ENCODE assay signal across 8 mouse cellular contexts in the genomic region with DNA sequence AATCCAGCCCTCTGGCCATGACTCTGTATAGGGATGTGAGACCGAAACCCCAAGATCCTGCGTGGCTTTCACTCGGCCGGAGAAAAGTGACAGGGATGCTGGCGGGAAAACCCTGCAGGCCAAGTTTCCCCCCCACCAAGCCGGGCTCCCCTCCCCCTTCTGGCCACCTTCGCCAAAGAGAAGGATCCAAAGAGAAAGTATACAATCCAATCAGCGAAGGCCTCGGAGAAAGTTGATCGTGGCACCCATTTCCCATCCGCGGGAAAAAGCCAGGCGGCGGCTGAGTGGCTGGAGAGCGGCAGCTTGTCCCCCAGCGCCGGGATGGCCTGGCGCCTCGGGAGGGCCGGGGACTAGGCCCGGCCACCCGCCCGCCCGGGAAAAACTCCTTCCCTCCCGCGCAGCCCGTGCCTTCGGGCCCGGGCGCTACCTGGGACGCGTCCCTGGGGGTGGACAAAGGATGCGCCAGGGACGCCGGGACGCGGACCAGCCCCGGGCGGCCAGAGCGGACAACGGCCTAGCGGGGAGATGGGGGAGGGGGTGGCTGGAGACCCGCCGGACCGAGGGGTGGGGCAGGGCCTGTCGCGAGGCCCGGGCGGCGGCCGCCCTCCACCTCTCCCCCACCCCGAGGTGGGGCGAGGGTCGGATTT. TPM values are rescaled to one million over a fixed set of nuclear protein-coding genes. Genes with fewer than 3 reads are reported as not detected.
DNase-seq lines count a peak whose midpoint lies in the region; ATAC-seq and TF ChIP-seq lines count a peak whose summit lies in the region.

No protein-coding gene starts in this region.

- H3K36me3 ChIP-seq in hindbrain, postnatal 0 days (ENCODE audit: insufficient read depth, low read length), result no peaks in the 10 kb centered on the region
- peaks cover 2% of the 10 kb centered on the region; the same call in 1 of the 2 replicates for H3K36me3 ChIP-seq in limb, embryonic 11.5 days (ENCODE audit: control insufficient read depth, insufficient read depth, low read length)
- peaks cover 32% of the 10 kb centered on the region for H3K36me3 ChIP-seq in midbrain, embryonic 10.5 days
- H3K36me3 ChIP-seq in small intestine, adult 2 months (ENCODE audit: control insufficient read depth, insufficient read depth, low read length), result no peaks in the 10 kb centered on the region

- H3K4me2 ChIP-seq in hindbrain, postnatal 0 days (ENCODE audit: low read depth, low read length), result peak overlapping the region; percentile 84
- H3K4me2 ChIP-seq in limb, embryonic 11.5 days (ENCODE audit: low read depth, severe bottlenecking), result peak overlapping the region; percentile 80

- no peaks in the 10 kb centered on the region for H3K27me3 ChIP-seq in hindbrain, postnatal 0 days (ENCODE audit: insufficient read depth, low read length)
- H3K27me3 ChIP-seq in limb, embryonic 11.5 days (ENCODE audit: control insufficient read depth, insufficient read depth, low read length), result no peaks in the 10 kb centered on the region
- H3K27me3 ChIP-seq in midbrain, embryonic 10.5 days (ENCODE audit: low read depth, poor library complexity, severe bottlenecking), result no peaks in the 10 kb centered on the region
- H3K27me3 ChIP-seq in small intestine, adult 2 months (ENCODE audit: control insufficient read depth, insufficient read depth, low read length), result no peaks in the 10 kb centered on the region

- WGBS in hindbrain, postnatal 0 days, result under 1% methylated on average over 52 of the region's 54 CpGs
- WGBS in limb, embryonic 11.5 days, result under 1% methylated on average over 52 of the region's 54 CpGs
- WGBS in midbrain, embryonic 10.5 days, result under 1% methylated on average over 52 of the region's 54 CpGs
- WGBS in small intestine, adult 2 months, result under 1% methylated on average over 54 of the region's 54 CpGs

- no peaks in the 10 kb centered on the region for H3K9me3 ChIP-seq in hindbrain, postnatal 0 days (ENCODE audit: low read length)
- H3K9me3 ChIP-seq in limb, embryonic 11.5 days (ENCODE audit: control insufficient read depth, low read length), result no peaks in the 10 kb centered on the region
- H3K9me3 ChIP-seq in midbrain, embryonic 10.5 days (replicated peaks), result no peaks in the 10 kb centered on the region

- peak; percentile 77 for DNase-seq in R1 (ENCODE audit: low read depth, low spot score)
- DNase-seq in cerebellum, adult 8-10 months, result peak; percentile 51
- peak; percentile 30 for DNase-seq in gastrocnemius, adult 18-20 months (ENCODE audit: low spot score)
- peak; percentile 63 for DNase-seq in hindbrain, postnatal 0 days (ENCODE audit: low spot score)
- peak; percentile 72 for DNase-seq in limb, embryonic 11.5 days (ENCODE audit: low spot score)
- DNase-seq in midbrain, embryonic 10.5 days (ENCODE audit: low spot score), result peak; percentile 75

- peak overlapping the region; percentile 98 for H3K9ac ChIP-seq in hindbrain, postnatal 0 days (replicated peaks; ENCODE audit: low read length)
- H3K9ac ChIP-seq in limb, embryonic 11.5 days (ENCODE audit: low read length), result peak overlapping the region; percentile 98

- H3K27ac ChIP-seq in hindbrain, postnatal 0 days, result peak overlapping the region; percentile 98
- peak overlapping the region; percentile 97 for H3K27ac ChIP-seq in limb, embryonic 11.5 days (replicated peaks; ENCODE audit: low read depth, low read length)
- peak overlapping the region; percentile 98 for H3K27ac ChIP-seq in midbrain, embryonic 10.5 days (replicated peaks)
- H3K27ac ChIP-seq in small intestine, adult 2 months (ENCODE audit: insufficient read depth, low read depth, low read length), result peak overlapping the region; percentile 72

- H3K4me3 ChIP-seq in hindbrain, postnatal 0 days (ENCODE audit: low read length), result peak overlapping the region; percentile 98
- H3K4me3 ChIP-seq in limb, embryonic 11.5 days (ENCODE audit: low read depth, low read length), result peak overlapping the region; percentile 96
- peak overlapping the region; percentile 95 for H3K4me3 ChIP-seq in midbrain, embryonic 10.5 days
- H3K4me3 ChIP-seq in small intestine, adult 2 months (ENCODE audit: low read depth, low read length), result peak overlapping the region; percentile 92

- peaks cover 15% of the 10 kb centered on the region for H3K4me1 ChIP-seq in hindbrain, postnatal 0 days (ENCODE audit: insufficient read depth, low read length)
- H3K4me1 ChIP-seq in limb, embryonic 11.5 days (ENCODE audit: control insufficient read depth, insufficient read depth, low read length), result no peaks in the 10 kb centered on the region
- H3K4me1 ChIP-seq in midbrain, embryonic 10.5 days, result peaks cover 24% of the 10 kb centered on the region
- peaks cover 7% of the 10 kb centered on the region; the same call in 1 of the 2 replicates for H3K4me1 ChIP-seq in small intestine, adult 2 months (ENCODE audit: control insufficient read depth, insufficient read depth, insufficient read length, low read length)

- TF ChIP-seq POLR2A in small intestine, adult 2 months (IDR thresholded peaks at IDR 0.05; ENCODE audit: low read depth, low read length), result no peak

- TF ChIP-seq CTCF in hindbrain, postnatal 0 days (IDR thresholded peaks at IDR 0.05; ENCODE audit: low read depth), result peak; percentile 2; the same call in 1 of the 2 replicates
- no peak for TF ChIP-seq CTCF in small intestine, adult 2 months (IDR thresholded peaks at IDR 0.05; ENCODE audit: extremely low read depth, insufficient read length, insufficient replicate concordance, low read depth, low read length)

- peak; percentile 16; the same call in 1 of the 2 replicates for ATAC-seq in hindbrain, postnatal 0 days
- peak; percentile 38 for ATAC-seq in limb, embryonic 11.5 days (ENCODE audit: insufficient number of reproducible peaks, low FRiP score, low TSS enrichment, low read depth)
- no peak for ATAC-seq in monocyte, adult 5-6 weeks (replicated peaks; ENCODE audit: insufficient number of reproducible peaks, low FRiP score, low TSS enrichment, poor library complexity, severe bottlenecking)

RNA-seq across cellular contexts. Expression of a gene that starts 0.7 kb away (rescaled TPM):
- total RNA-seq in gastrocnemius, adult 18-20 months (2021), result 10 to 100 TPM; 13.0 to 20.7 TPM
- total RNA-seq in hindbrain, postnatal 0 days (2014; rRNA removed), result 117 and 134 TPM in 2 replicates
- 29.6 and 32.7 TPM in 2 replicates for polyA plus RNA-seq in hindbrain, postnatal 0 days (2015; fragmentation: Nextera tagmentation; extraction: Ambion mirVana)
- 123 and 127 TPM in 2 replicates for polyA plus RNA-seq in limb, embryonic 11.5 days (2014; fragmentation: Nextera tagmentation; extraction: Ambion mirVana)
- polyA plus RNA-seq in midbrain, embryonic 10.5 days (2016; fragmentation: Nextera tagmentation; extraction: Ambion mirVana), result 92.6 and 93.3 TPM in 2 replicates
- polyA plus RNA-seq in small intestine, adult 2 months (2012; rRNA removed), result 9.8 and 12.9 TPM in 2 replicates
- total RNA-seq in monocyte, adult 5-6 weeks (2017), result 19.1 to 36.4 TPM (median 21.2 TPM) in 3 replicates
